Mouse (Mus musculus) liver, postnatal 0 days (tissue): ENCODE measurements at regions not wholly inside any gene's neighbourhood (a gene's known extent, or its start where the extent isn't known, plus 50 kb on each side); places are given as distances from the start of the nearest gene placed in this dataset.

ENCODE experiments used
- ATAC-seq: fragments of 200-750 bp; cut with Nextera tagmentation; 2 replicates; pipeline ENCODE4 v1.8.0; 2017; ENCODE audit warnings: mild to moderate bottlenecking, moderate library complexity
- DNase-seq: peaks from one replicate; pipeline ENCODE4 v3.0.0-alpha.2; 2016
- H3K27ac ChIP-seq: fragments of 300-500 bp; sonication (generic); 2 replicates; pipeline ENCODE4 v1.5.1; 2014; ENCODE audit warnings: antibody characterized with exemption, moderate library complexity, mild to moderate bottlenecking, low read depth
- H3K27me3 ChIP-seq: fragments of 300-500 bp; sonication (generic); 2 replicates; pipeline ENCODE4 v1.6.1; 2014; ENCODE audit warnings: low read length, control low read depth, mixed read lengths; ENCODE audit not compliant: insufficient read depth
- H3K36me3 ChIP-seq: fragments of 300-500 bp; sonication (generic); replicated peaks from 2 replicates; pipeline ENCODE4 v1.6.1; 2014; ENCODE audit warnings: mild to moderate bottlenecking, control low read depth, low read length, moderate library complexity, mixed read lengths; ENCODE audit not compliant: insufficient read depth
- H3K4me1 ChIP-seq: fragments of 300-500 bp; sonication (generic); 2 replicates; pipeline ENCODE4 v1.6.1; 2014; ENCODE audit warnings: antibody characterized with exemption, mild to moderate bottlenecking, control low read depth; ENCODE audit not compliant: insufficient read depth
- H3K4me2 ChIP-seq: fragments of 300-500 bp; sonication (generic); 2 replicates; pipeline ENCODE4 v1.6.1; 2014; ENCODE audit warnings: low read depth, mild to moderate bottlenecking, low read length, moderate library complexity, mixed read lengths
- H3K4me3 ChIP-seq: fragments of 300-500 bp; sonication (generic); 2 replicates; pipeline ENCODE4 v1.5.1; 2014; ENCODE audit warnings: low read depth, low read length
- H3K9ac ChIP-seq: fragments of 300-500 bp; sonication (generic); replicated peaks from 2 replicates; pipeline ENCODE4 v1.6.1; 2014; ENCODE audit warnings: mild to moderate bottlenecking, moderate library complexity
- H3K9me3 ChIP-seq: fragments of 300-500 bp; sonication (generic); 2 replicates; pipeline ENCODE4 v1.6.1; 2016; ENCODE audit warnings: mild to moderate bottlenecking, control low read depth, low read length, mixed read lengths
- CTCF ChIP-seq: sonication (generic); IDR thresholded peaks from 2 replicates; pipeline ENCODE4 v1.5.1; 2016; ENCODE audit warnings: antibody characterized with exemption, low read depth
- EP300 ChIP-seq: IDR thresholded peaks from 2 replicates; pipeline ENCODE4 v1.6.1; 2016; ENCODE audit warnings: antibody characterized with exemption, low read depth, mild to moderate bottlenecking
- whole genome bisulfite sequencing: fragments of 180-500 bp; shearing (Covaris S2); extraction: QIAGEN DNeasy Blood & Tissue Kit; methylation state at CpG from one replicate; pipeline ENCODE4 v1.1.7; 2014; ENCODE audit not compliant: insufficient replicate concordance; 5-methylcytosine and 5-hydroxymethylcytosine counted together

- DNase-seq: no peak
- no peak for ATAC-seq
- no peak for TF ChIP-seq CTCF
- no peak overlapping the region for H3K27ac ChIP-seq
- no peaks in the 10 kb centered on the region for H3K36me3 ChIP-seq
- H3K9ac ChIP-seq: no peak overlapping the region
- H3K4me1 ChIP-seq: no peaks in the 10 kb centered on the region
- H3K27me3 ChIP-seq: no peaks in the 10 kb centered on the region
- H3K9me3 ChIP-seq: no peaks in the 10 kb centered on the region
- 70% methylated on average over 8 of the region's 8 CpGs for WGBS
- H3K4me2 ChIP-seq: no peak overlapping the region
- H3K4me3 ChIP-seq: no peak overlapping the region
Measured at GRCm38 (mm10) chr14:66557631-66558030, 548.6 kb upstream of the Gulo start.

GRCm38 (mm10) chr14:66538498-66538897 lies 529.5 kb upstream of the Gulo start:
- TF ChIP-seq CTCF (no peak), EP300 (no peak)
- no peaks in the 10 kb centered on the region for H3K9me3 ChIP-seq
- no peak for ATAC-seq
- no peak overlapping the region for H3K4me2 ChIP-seq
- no peak overlapping the region for H3K4me3 ChIP-seq
- no peaks in the 10 kb centered on the region for H3K4me1 ChIP-seq
- H3K27ac ChIP-seq: no peak overlapping the region
- H3K36me3 ChIP-seq: no peaks in the 10 kb centered on the region
- H3K27me3 ChIP-seq: no peaks in the 10 kb centered on the region
- no peak for DNase-seq
- no peak overlapping the region for H3K9ac ChIP-seq
- 80% methylated on average over 6 of the region's 6 CpGs for WGBS

GRCm38 (mm10) chr14:66534671-66535070 lies 525.7 kb upstream of the Gulo start:
- Histone ChIP-seq H3K4me2 (no peak overlapping the region), H3K4me1 (no peaks in the 10 kb centered on the region), H3K27ac (no peak overlapping the region), H3K36me3 (no peaks in the 10 kb centered on the region), H3K9me3 (no peaks in the 10 kb centered on the region), H3K9ac (no peak overlapping the region), H3K4me3 (no peak overlapping the region), H3K27me3 (no peaks in the 10 kb centered on the region)
- no peak for ATAC-seq
- DNase-seq: no peak
- no peak for TF ChIP-seq EP300
- no peak for TF ChIP-seq CTCF
- 63% methylated on average over 1 of the region's 1 CpGs for WGBS

GRCm38 (mm10) chr14:66528135-66528534 lies 519.1 kb upstream of the Gulo start:
- 23% methylated on average over 5 of the region's 5 CpGs for WGBS
- no peaks in the 10 kb centered on the region for H3K4me1 ChIP-seq
- DNase-seq (no peak), ATAC-seq (no peak)
- H3K9me3 ChIP-seq: no peaks in the 10 kb centered on the region
- H3K9ac ChIP-seq: no peak overlapping the region
- no peaks in the 10 kb centered on the region for H3K36me3 ChIP-seq
- no peak overlapping the region for H3K4me3 ChIP-seq
- TF ChIP-seq EP300 (no peak), CTCF (no peak)
- H3K4me2 ChIP-seq: no peak overlapping the region
- H3K27ac ChIP-seq: no peak overlapping the region
- H3K27me3 ChIP-seq: no peaks in the 10 kb centered on the region

- TF ChIP-seq CTCF: no peak
- TF ChIP-seq EP300: no peak
- no peak overlapping the region for H3K9ac ChIP-seq
- no peaks in the 10 kb centered on the region for H3K36me3 ChIP-seq
- H3K4me2 ChIP-seq: no peak overlapping the region
- H3K27ac ChIP-seq: no peak overlapping the region
- H3K4me3 ChIP-seq: no peak overlapping the region
- DNase-seq: no peak
- no peak for ATAC-seq
- H3K9me3 ChIP-seq: no peaks in the 10 kb centered on the region
- no peaks in the 10 kb centered on the region for H3K27me3 ChIP-seq
- H3K4me1 ChIP-seq: no peaks in the 10 kb centered on the region
- WGBS: 71% methylated on average over 6 of the region's 6 CpGs
Measured at GRCm38 (mm10) chr14:66527061-66527460, 518.1 kb upstream of the Gulo start.

GRCm38 (mm10) chr14:66522856-66523400 lies 513.9 kb upstream of the Gulo start:
- H3K36me3 ChIP-seq: no peaks in the 10 kb centered on the region
- H3K4me3 ChIP-seq: no peak overlapping the region
- no peak overlapping the region for H3K27ac ChIP-seq
- no peak overlapping the region for H3K9ac ChIP-seq
- TF ChIP-seq CTCF (no peak), EP300 (no peak)
- H3K27me3 ChIP-seq: no peaks in the 10 kb centered on the region
- no peaks in the 10 kb centered on the region for H3K9me3 ChIP-seq
- no peaks in the 10 kb centered on the region for H3K4me1 ChIP-seq
- 72% methylated on average over 6 of the region's 6 CpGs for WGBS
- DNase-seq: no peak
- no peak overlapping the region for H3K4me2 ChIP-seq
- ATAC-seq: no peak
